Mouse (Mus musculus): ENCODE data around the gene App.

GRCm38 (mm10) chr16:85028396-85028795, 145.2 kb downstream of the App start:
- no peak for TF ChIP-seq POLR2A (IDR thresholded peaks at IDR 0.05; ENCODE audit: insufficient read depth, low read depth, low read length)
- TF ChIP-seq CTCF (IDR thresholded peaks at IDR 0.05): no peak
- TF ChIP-seq EP300 (IDR thresholded peaks at IDR 0.05; ENCODE audit: insufficient read depth, low read depth, low read length): no peak

Data from heart, adult 2 months (tissue).